Mouse (Mus musculus): ENCODE results near the gene Fbxl14.

DNA sequence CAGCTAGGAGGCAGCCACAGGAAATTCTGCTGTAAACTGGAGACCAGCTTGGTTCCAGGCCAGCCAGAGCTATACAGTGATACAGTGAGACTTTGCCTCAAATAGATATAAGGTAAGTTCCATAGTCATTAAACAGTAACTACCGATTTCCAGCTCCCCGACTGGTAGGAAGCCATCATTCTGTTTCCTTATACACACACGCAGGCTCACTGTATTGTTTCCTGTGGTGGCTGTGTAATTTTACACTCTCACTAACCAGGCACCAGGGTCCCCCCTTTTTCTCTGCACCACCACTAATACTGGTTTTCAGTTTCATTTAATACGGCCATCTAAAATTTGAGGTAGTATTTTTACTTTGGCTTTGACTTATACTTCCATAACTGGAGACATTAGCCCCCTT is 5.5 kb upstream of the Fbxl14 start:
- TF ChIP-seq CTCF (IDR thresholded peaks at IDR 0.05; ENCODE audit: low read depth) (no peak), EP300 (IDR thresholded peaks at IDR 0.05; ENCODE audit: low read depth) (no peak)
